Mouse (Mus musculus) heart, embryonic 11.5 days (tissue): ENCODE data around the gene Ablim1. TPM values are rescaled to one million over a fixed set of nuclear protein-coding genes. Genes with fewer than 3 reads are reported as not detected.

Experiments used
- ATAC-seq: fragments of 200-750 bp; cut with Nextera tagmentation; replicated peaks from 2 replicates; pipeline ENCODE4 v1.8.0; 2017; ENCODE audit warnings: moderate library complexity; ENCODE audit not compliant: insufficient number of reproducible peaks, low FRiP score, low TSS enrichment
- H3K27ac ChIP-seq: fragments of 300-500 bp; sonication (generic); 2 replicates; pipeline ENCODE4 v1.5.1; 2014; ENCODE audit warnings: mild to moderate bottlenecking, low read depth, low read length
- H3K27me3 ChIP-seq: fragments of 300-500 bp; sonication (generic); 2 replicates; pipeline ENCODE4 v1.6.1; 2014; ENCODE audit warnings: mild to moderate bottlenecking, low read length, mixed read lengths; ENCODE audit not compliant: control insufficient read depth, insufficient read depth
- H3K36me3 ChIP-seq: fragments of 300-500 bp; sonication (generic); 2 replicates; pipeline ENCODE4 v1.6.1; 2014; ENCODE audit warnings: mild to moderate bottlenecking, low read length, moderate library complexity, mixed read lengths; ENCODE audit not compliant: control insufficient read depth, insufficient read depth
- H3K4me1 ChIP-seq: fragments of 300-500 bp; sonication (generic); 2 replicates; pipeline ENCODE4 v1.6.1; 2014; ENCODE audit warnings: low read length; ENCODE audit not compliant: control insufficient read depth, insufficient read depth
- H3K4me2 ChIP-seq: fragments of 300-500 bp; sonication (generic); 2 replicates; pipeline ENCODE4 v1.6.1; 2014; ENCODE audit warnings: mild to moderate bottlenecking, moderate library complexity
- H3K4me3 ChIP-seq: fragments of 300-500 bp; sonication (generic); 2 replicates; pipeline ENCODE4 v1.5.1; 2014; ENCODE audit warnings: low read depth, low read length
- H3K9ac ChIP-seq: fragments of 300-500 bp; sonication (generic); 2 replicates; pipeline ENCODE4 v1.6.1; 2014; ENCODE audit warnings: mild to moderate bottlenecking, low read depth, low read length, moderate library complexity
- H3K9me3 ChIP-seq: fragments of 300-500 bp; sonication (generic); replicated peaks from 2 replicates; pipeline ENCODE4 v1.6.1; 2016; ENCODE audit warnings: low read length; ENCODE audit not compliant: control insufficient read depth
- WGBS: fragments of 180-500 bp; shearing (Covaris S2); extraction: QIAGEN DNeasy Blood & Tissue Kit; methylation state at CpG from one replicate; pipeline ENCODE4 v1.1.7; 2014; ENCODE audit not compliant: insufficient replicate concordance; 5-methylcytosine and 5-hydroxymethylcytosine counted together
- polyA plus RNA-seq: library from polyadenylated mRNA; unstranded; fragments of >200 nt; fragmentation: Nextera tagmentation; extraction: Ambion mirVana; gene quantifications from 2 replicates; pipeline ENCODE4 v1.2.1, GENCODE M21; 2014

Gene Ablim1
- 45.8 and 52.1 TPM in 2 replicates for polyA plus RNA-seq

DNA sequence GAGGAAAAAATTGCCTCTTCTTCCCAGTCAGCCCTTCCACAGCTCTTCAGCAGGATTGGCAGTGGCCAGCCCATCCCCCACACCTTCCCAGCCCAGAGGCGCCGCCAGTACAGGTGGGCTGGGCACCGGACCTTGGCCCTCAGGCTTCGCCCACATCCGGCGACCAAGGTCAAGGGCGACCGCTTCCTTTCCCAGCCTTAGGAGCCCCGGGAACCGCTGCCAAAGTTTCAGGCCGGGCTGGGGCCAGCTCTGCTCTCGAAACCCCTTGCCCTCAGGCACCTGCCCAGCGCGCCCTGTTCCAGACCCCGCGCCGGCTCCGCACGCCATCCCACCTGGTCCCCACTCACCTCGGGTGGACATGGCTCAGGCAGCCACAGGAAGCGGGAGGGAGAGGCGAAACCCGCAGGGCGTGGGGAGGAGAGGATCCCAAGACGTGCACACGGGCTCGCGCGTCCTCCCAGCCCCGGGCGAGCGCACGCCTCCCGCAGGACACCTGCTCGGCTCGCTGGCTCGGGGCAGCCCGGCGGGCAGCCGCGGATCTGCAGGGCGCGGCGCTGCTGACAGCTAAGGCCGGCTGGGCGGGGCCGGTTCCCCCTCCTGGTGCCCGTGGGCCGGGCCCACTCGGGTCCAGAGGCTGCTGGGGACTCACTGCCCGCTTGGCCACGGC lies at the start of gene Ablim1:
Gene Ablim1 (minus strand): TSS at position 574 of the 667 bp plus-strand sequence.
- H3K9ac ChIP-seq, result peak within 1 kb of the TSS; percentile 73
- H3K27ac ChIP-seq, result no peak within 1 kb of the TSS
- peak within 1 kb of the TSS; percentile 60 for H3K4me3 ChIP-seq
- H3K4me2 ChIP-seq, result peak within 1 kb of the TSS; percentile 79
- H3K27me3 ChIP-seq, result peaks cover 17% of the 10 kb centered on the region
- ATAC-seq, result peak; percentile 59; the same call in 1 of the 2 replicates
- WGBS, result 3% methylated on average over 47 of the region's 52 CpGs
- H3K36me3 ChIP-seq, result no peaks in the 10 kb centered on the region
- H3K9me3 ChIP-seq, result no peaks in the 10 kb centered on the region
- H3K4me1 ChIP-seq, result peaks cover 7% of the 10 kb centered on the region; the same call in 1 of the 2 replicates

DNA sequence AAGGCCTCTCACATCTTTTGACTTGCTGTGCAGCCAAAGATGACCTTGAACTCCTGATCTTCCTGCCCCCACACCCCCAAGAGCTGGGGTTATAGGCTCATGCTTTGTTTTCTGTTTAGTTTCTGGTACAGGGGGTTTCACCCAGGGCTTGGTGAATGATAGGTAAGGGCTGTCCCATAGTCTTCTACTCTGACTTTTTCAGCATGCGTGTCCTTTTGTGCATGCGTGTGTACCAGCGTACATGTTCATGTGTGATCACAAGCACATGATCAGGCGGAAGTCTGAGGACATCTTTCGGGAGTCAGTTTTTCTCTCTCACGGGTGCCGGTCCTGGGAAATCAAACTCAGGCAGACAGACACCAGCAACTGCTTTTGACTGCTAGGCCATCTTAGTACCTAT lies 48.8 kb upstream of the Ablim1 start:
- Histone ChIP-seq H3K4me3 (0 out of 2 replicates have a peak overlapping the region, but pooled peaks have one; percentile 2), H3K4me1 (peaks cover 57% of the 10 kb centered on the region), H3K9ac (0 out of 2 replicates have a peak overlapping the region, but pooled peaks have one; percentile 35), H3K36me3 (no peaks in the 10 kb centered on the region), H3K27ac (0 out of 2 replicates have a peak overlapping the region, but pooled peaks have one; percentile 22), H3K9me3 (no peaks in the 10 kb centered on the region), H3K4me2 (peak overlapping the region; percentile 72; the same call in 1 of the 2 replicates), H3K27me3 (no peaks in the 10 kb centered on the region)
- no peak for ATAC-seq
- 86% methylated on average over 7 of the region's 7 CpGs for WGBS

DNA sequence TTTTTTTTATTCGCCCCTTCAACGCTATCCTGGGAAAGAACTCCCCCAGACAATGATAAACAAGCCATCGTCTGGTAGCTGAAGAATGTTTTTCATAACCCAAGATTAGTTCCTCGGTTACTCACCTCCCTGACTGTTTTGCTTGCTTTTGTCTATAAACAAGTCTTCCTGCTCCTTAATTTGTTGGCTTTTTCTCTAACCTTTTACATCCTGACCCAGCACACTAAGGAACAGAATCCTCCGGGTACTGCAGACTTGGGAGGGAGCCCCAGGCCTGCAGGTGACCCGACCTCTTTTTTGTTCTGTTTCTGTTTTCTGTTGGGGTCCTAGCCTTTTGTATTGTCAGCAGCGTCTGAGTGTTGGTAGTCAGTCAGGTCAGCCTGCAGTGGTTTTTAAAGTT lies 48.4 kb upstream of the Ablim1 start:
- Histone ChIP-seq H3K4me2 (peak overlapping the region; percentile 72), H3K9ac (0 out of 2 replicates have a peak overlapping the region, but pooled peaks have one; percentile 35), H3K9me3 (no peaks in the 10 kb centered on the region), H3K27me3 (no peaks in the 10 kb centered on the region), H3K4me1 (peaks cover 57% of the 10 kb centered on the region), H3K36me3 (no peaks in the 10 kb centered on the region), H3K27ac (peak overlapping the region; percentile 22; the same call in 1 of the 2 replicates), H3K4me3 (0 out of 2 replicates have a peak overlapping the region, but pooled peaks have one; percentile 2)
- no peak for ATAC-seq
- 42% methylated on average over 7 of the region's 7 CpGs for WGBS

DNA sequence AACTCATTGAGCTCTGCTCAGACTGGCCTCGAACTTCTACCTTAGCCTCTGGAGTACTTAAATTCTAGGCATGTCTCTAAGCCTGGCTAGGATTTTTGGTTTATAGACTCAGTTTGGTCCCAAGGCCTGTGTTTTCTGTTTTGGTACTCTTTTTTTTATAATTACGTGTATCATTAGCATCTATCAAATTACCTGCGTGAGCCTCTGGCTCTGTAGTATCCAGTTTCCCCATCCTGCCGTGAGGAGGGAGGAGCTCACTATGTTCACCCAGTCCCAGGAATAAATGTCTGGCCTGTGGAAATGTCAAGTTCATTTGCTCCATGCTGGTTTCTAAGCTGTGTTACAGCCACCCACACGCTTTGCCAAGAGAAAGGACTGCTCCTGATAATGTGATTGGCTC lies 47.9 kb upstream of the Ablim1 start:
- no peaks in the 10 kb centered on the region for H3K27me3 ChIP-seq
- H3K4me1 ChIP-seq, result peaks cover 52% of the 10 kb centered on the region
- H3K27ac ChIP-seq, result 0 out of 2 replicates have a peak overlapping the region, but pooled peaks have one; percentile 22
- WGBS, result 50% methylated on average over 5 of the region's 5 CpGs
- no peaks in the 10 kb centered on the region for H3K9me3 ChIP-seq
- peak overlapping the region; percentile 97; the same call in 1 of the 2 replicates for H3K4me3 ChIP-seq
- no peaks in the 10 kb centered on the region for H3K36me3 ChIP-seq
- no peak for ATAC-seq
- H3K9ac ChIP-seq, result no peak overlapping the region
- peak overlapping the region; percentile 72 for H3K4me2 ChIP-seq

DNA sequence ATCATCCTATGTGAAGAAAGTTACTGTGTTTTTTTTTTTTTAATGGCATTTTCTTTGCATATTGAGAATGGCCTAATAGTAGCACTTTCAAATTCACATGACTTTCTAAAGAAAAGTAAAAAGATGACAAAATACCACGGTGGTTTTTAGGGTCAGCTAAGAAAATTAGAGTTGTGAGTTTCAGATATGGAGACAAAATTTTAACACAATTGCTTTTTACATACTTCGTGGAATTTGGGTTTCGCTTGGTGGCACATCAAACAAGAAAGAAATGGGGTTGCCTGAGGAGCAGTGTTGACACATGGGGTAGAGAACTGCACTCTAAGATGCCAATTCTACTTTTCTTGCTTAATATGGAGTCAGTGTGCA lies 47.2 kb upstream of the Ablim1 start:
- peak overlapping the region; percentile 97 for H3K27ac ChIP-seq
- 26% methylated on average over 3 of the region's 3 CpGs for WGBS
- H3K4me3 ChIP-seq, result peak overlapping the region; percentile 97
- peak overlapping the region; percentile 99 for H3K9ac ChIP-seq
- peaks cover 46% of the 10 kb centered on the region for H3K4me1 ChIP-seq
- H3K27me3 ChIP-seq, result no peaks in the 10 kb centered on the region
- H3K4me2 ChIP-seq, result peak overlapping the region; percentile 72
- H3K36me3 ChIP-seq, result no peaks in the 10 kb centered on the region
- no peak for ATAC-seq
- no peaks in the 10 kb centered on the region for H3K9me3 ChIP-seq

DNA sequence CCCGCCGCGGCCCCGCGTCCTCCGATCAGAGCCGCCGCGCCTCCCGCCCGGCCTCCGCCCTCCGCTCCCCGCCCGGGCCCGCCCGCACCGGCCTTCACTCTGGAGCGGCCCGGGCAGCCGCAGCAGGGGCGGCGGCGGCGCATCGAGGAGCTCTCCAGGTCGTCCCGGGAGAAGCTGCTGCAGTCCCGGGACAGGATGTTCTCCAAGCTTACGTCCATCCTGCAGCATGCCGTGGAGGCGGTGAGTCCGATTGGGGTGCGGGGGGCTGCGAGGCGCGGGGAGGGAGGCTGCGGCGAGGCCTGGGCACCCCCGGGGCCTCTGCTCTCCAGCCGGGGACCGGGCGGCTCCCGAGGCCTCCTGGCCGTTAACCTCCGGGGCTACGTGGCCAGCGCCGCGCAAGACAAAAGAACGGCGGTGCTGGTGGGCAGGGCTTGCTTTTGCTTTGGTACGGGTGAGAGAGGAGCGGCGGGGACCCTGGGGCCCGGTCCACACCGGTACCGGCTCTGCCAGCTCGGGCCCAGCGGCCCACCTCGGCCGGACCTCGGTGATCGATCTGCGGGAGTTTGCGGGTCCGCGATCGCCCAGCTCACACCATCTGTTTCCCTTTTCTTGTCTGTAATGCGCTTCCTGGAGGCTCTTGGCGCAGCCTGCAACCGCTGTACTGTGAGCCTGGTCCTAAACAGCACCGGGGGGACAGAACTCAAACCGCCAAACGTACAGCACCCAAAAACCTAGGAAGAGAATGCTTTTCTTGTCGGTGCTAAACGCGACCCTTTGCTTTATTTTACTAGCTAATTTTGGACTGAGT lies 46.6 kb upstream of the Ablim1 start:
- Histone ChIP-seq H3K9me3 (no peaks in the 10 kb centered on the region), H3K9ac (peak overlapping the region; percentile 99), H3K4me3 (peak overlapping the region; percentile 97), H3K4me1 (peaks cover 41% of the 10 kb centered on the region), H3K27ac (peak overlapping the region; percentile 97), H3K27me3 (no peaks in the 10 kb centered on the region), H3K4me2 (peak overlapping the region; percentile 72), H3K36me3 (no peaks in the 10 kb centered on the region)
- under 1% methylated on average over 73 of the region's 78 CpGs for WGBS
- ATAC-seq, result peak; percentile 37

DNA sequence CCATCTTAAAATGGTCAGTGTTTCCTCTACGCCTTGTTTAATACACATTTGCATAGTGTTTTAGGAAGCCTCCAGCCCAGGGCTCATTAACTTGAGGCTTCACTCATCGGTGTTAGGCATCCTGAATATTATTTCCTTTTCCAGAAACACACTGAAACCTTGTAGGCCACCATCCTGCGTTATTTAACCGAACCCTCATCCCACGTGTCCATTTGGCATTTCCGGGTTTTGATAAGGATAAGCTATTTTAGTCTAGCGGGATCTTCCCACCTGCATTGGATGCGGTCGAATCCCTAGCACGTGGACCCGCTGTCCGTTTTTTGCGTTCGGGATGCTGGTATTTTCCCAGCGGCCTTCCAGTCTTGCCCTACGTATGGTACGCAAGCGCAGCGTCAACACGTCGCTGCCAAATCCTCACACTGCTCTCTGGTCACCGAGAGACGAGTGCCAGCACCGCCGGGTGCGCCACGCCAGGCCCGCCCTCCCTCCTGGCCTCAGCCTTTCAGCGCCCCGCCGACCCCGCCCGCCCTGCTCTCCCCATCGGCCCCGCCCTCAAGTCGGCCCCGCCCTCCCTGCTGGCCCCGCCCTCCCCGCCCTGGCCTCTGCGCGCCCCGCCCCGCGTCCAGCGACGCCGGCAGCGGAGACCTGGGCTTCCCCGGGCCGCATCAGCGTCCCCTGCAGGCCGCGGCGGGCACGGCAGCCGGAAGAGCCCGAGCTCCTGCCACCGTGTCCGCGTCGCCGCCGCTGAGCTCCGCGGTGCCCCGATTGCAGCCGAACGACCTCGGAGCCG lies 45.8 kb upstream of the Ablim1 start, which contains the start of gene Fam160b1:
Gene Fam160b1 (plus strand): TSS at position 340 of the 790 bp plus-strand sequence.
- Histone ChIP-seq H3K27me3 (no peaks in the 10 kb centered on the region), H3K9ac (peak within 1 kb of the TSS; percentile 99), H3K4me1 (peaks cover 36% of the 10 kb centered on the region), H3K36me3 (no peaks in the 10 kb centered on the region), H3K9me3 (no peaks in the 10 kb centered on the region), H3K4me3 (peak within 1 kb of the TSS; percentile 97), H3K4me2 (peak within 1 kb of the TSS; percentile 72), H3K27ac (peak within 1 kb of the TSS; percentile 97)
- WGBS, result 2% methylated on average over 36 of the region's 70 CpGs
- peak; percentile 91 for ATAC-seq
